Mouse (Mus musculus) stomach, embryonic 14.5 days (tissue): ENCODE data around the gene Cadm1. TPM values are rescaled to one million over a fixed set of nuclear protein-coding genes. Genes with fewer than 3 reads are reported as not detected.

Source experiments
- ATAC-seq: fragments of 200-750 bp; cut with Nextera tagmentation; 2 replicates; pipeline ENCODE4 v1.8.0; 2017; ENCODE audit warnings: low read depth, moderate TSS enrichment; ENCODE audit not compliant: insufficient number of reproducible peaks, insufficient read depth, low FRiP score
- H3K27ac ChIP-seq: fragments of 300-500 bp; sonication (generic); 2 replicates; pipeline ENCODE4 v1.5.1; 2014; ENCODE audit warnings: mild to moderate bottlenecking, low read length, moderate library complexity, mixed read lengths
- H3K27me3 ChIP-seq: fragments of 300-500 bp; sonication (generic); 2 replicates; pipeline ENCODE4 v1.6.1; 2014; ENCODE audit warnings: low read length, control low read depth, mixed read lengths; ENCODE audit not compliant: control insufficient read depth, insufficient read depth
- H3K36me3 ChIP-seq: fragments of 300-500 bp; sonication (generic); 2 replicates; pipeline ENCODE4 v1.6.1; 2014; ENCODE audit warnings: mild to moderate bottlenecking, control low read depth, low read length, moderate library complexity, mixed read lengths; ENCODE audit not compliant: control insufficient read depth, insufficient read depth
- H3K4me1 ChIP-seq: fragments of 300-500 bp; sonication (generic); 2 replicates; pipeline ENCODE4 v1.6.1; 2014; ENCODE audit warnings: low read length, control low read depth, mixed read lengths; ENCODE audit not compliant: control insufficient read depth, insufficient read depth
- H3K4me2 ChIP-seq: fragments of 300-500 bp; sonication (generic); replicated peaks from 2 replicates; pipeline ENCODE4 v1.6.1; 2014; ENCODE audit warnings: low read depth, low read length, control low read depth
- H3K4me3 ChIP-seq: fragments of 300-500 bp; sonication (generic); 2 replicates; pipeline ENCODE4 v1.5.1; 2014; ENCODE audit warnings: low read depth, low read length, control low read depth
- H3K9ac ChIP-seq: fragments of 300-500 bp; sonication (generic); replicated peaks from 2 replicates; pipeline ENCODE4 v1.6.1; 2014; ENCODE audit warnings: low read depth, mild to moderate bottlenecking, control low read depth, low read length, moderate library complexity, mixed read lengths
- H3K9me3 ChIP-seq: fragments of 300-500 bp; sonication (generic); 2 replicates; pipeline ENCODE4 v1.6.1; 2016; ENCODE audit warnings: low read depth, low read length, control low read depth; ENCODE audit not compliant: control insufficient read depth
- WGBS: fragments of 180-500 bp; shearing (Covaris S2); extraction: QIAGEN DNeasy Blood & Tissue Kit; methylation state at CpG from one replicate; pipeline ENCODE4 v1.1.7; 2014; 5-methylcytosine and 5-hydroxymethylcytosine counted together
- polyA plus RNA-seq: library from polyadenylated mRNA; unstranded; fragments of >200 nt; fragmentation: Nextera tagmentation; extraction: Ambion mirVana; gene quantifications from 2 replicates; pipeline ENCODE4 v1.2.1, GENCODE M21; 2014

Gene Cadm1
- polyA plus RNA-seq, 1 experiment from 2014 or later: 70.5 TPM

DNA sequence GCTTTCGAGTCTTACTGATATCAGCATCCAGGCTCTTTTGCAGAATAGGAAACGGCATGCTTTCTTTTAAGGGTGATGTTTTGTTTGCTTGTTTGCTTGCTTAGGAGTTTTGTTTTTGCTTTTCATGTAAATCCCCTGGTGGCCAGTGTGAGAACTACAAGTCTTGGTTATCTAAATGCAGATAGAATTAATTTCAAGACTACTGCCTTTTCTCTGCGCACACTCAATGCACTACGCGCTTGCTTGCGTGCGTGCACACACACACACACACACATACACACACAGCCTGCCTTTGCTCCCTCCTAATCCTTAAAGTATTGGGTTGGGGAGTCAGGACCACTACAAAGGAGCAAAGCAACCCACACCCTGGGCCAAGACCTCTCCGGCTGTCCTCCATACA, 326.3 kb downstream of the Cadm1 start:
- Histone ChIP-seq H3K4me3 (no peak overlapping the region), H3K27ac (no peak overlapping the region), H3K9ac (no peak overlapping the region), H3K27me3 (no peaks in the 10 kb centered on the region), H3K4me2 (no peak overlapping the region), H3K36me3 (no peaks in the 10 kb centered on the region), H3K9me3 (no peaks in the 10 kb centered on the region), H3K4me1 (0 out of 2 replicates have a peak, but pooled peaks cover 3% of the 10 kb centered on the region)
- no peak for ATAC-seq
- 68% methylated on average over 8 of the region's 8 CpGs for WGBS

DNA sequence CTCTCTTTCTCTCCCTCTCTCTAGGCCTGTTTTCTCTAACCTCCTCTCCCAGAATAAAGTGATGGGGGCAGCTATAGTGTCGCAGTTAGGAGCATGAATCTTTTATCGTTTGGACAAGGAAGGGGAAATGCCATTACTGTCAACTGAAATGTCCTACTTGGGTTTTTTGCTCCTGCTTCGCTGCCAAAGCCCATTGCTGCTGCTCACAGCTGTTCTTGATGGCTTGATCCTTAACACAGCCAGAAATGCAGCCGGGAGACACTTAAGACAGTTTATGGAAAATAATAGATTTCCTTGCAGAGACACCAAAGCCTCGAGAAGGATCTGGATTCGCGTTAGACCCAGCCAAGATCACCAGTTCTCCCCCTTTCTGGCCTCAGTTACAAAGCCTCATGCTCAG, 327.3 kb downstream of the Cadm1 start:
- H3K27ac ChIP-seq: no peak overlapping the region
- 35% methylated on average over 7 of the region's 7 CpGs for WGBS

GRCm38 (mm10) chr9:47858134-47858533, 328.2 kb downstream of the Cadm1 start:
- Histone ChIP-seq H3K9me3 (no peaks in the 10 kb centered on the region), H3K36me3 (no peaks in the 10 kb centered on the region), H3K4me2 (no peak overlapping the region), H3K4me3 (no peak overlapping the region), H3K27me3 (no peaks in the 10 kb centered on the region), H3K27ac (no peak overlapping the region), H3K9ac (no peak overlapping the region), H3K4me1 (0 out of 2 replicates have a peak, but pooled peaks cover 3% of the 10 kb centered on the region)
- ATAC-seq: no peak
- WGBS: 52% methylated on average over 5 of the region's 5 CpGs

More for the DNA sequence above, 327.3 kb downstream of the Cadm1 start:
- ATAC-seq: no peak
- Histone ChIP-seq H3K4me2 (no peak overlapping the region), H3K9me3 (no peaks in the 10 kb centered on the region), H3K36me3 (no peaks in the 10 kb centered on the region), H3K4me1 (0 out of 2 replicates have a peak, but pooled peaks cover 3% of the 10 kb centered on the region), H3K4me3 (no peak overlapping the region), H3K27me3 (no peaks in the 10 kb centered on the region), H3K9ac (no peak overlapping the region)

GRCm38 (mm10) chr9:47858778-47859395, 328.9 kb downstream of the Cadm1 start:
- no peak for ATAC-seq
- Histone ChIP-seq H3K4me1 (0 out of 2 replicates have a peak, but pooled peaks cover 3% of the 10 kb centered on the region), H3K9ac (no peak overlapping the region), H3K36me3 (no peaks in the 10 kb centered on the region), H3K27ac (no peak overlapping the region), H3K4me2 (no peak overlapping the region), H3K4me3 (no peak overlapping the region), H3K27me3 (no peaks in the 10 kb centered on the region), H3K9me3 (no peaks in the 10 kb centered on the region)
- 63% methylated on average over 10 of the region's 10 CpGs for WGBS

GRCm38 (mm10) chr9:47860994-47861393, 331.0 kb downstream of the Cadm1 start:
- H3K9me3 ChIP-seq: no peaks in the 10 kb centered on the region
- H3K4me2 ChIP-seq: no peak overlapping the region
- no peak overlapping the region for H3K4me3 ChIP-seq
- 76% methylated on average over 3 of the region's 3 CpGs for WGBS
- no peaks in the 10 kb centered on the region for H3K27me3 ChIP-seq
- H3K27ac ChIP-seq: no peak overlapping the region
- no peaks in the 10 kb centered on the region for H3K36me3 ChIP-seq
- no peak overlapping the region for H3K9ac ChIP-seq
- H3K4me1 ChIP-seq: 0 out of 2 replicates have a peak, but pooled peaks cover 3% of the 10 kb centered on the region
- ATAC-seq: no peak

DNA sequence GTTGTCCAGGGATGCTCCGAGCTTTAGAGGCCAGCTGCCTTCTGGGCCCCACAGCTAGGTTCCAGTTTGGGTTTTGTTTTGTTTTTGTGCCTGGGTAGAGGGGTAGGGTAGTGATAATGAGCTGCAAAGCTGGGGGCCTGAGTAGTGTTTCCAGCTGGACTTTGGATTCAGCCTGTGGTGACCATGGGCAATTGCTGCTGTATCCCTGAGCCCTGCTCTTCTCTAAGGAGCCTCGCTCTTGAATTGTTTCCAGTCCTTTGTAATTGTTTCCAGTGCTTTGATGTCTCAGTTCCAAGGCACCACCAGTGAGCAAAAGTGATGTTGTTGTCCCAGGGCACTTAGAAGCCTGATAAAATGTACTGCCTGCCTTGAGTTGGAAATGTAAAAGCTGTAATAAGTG, 331.8 kb downstream of the Cadm1 start:
- Histone ChIP-seq H3K9me3 (no peaks in the 10 kb centered on the region), H3K9ac (no peak overlapping the region), H3K4me2 (no peak overlapping the region), H3K4me1 (0 out of 2 replicates have a peak, but pooled peaks cover 3% of the 10 kb centered on the region), H3K36me3 (no peaks in the 10 kb centered on the region), H3K27ac (no peak overlapping the region), H3K27me3 (no peaks in the 10 kb centered on the region), H3K4me3 (no peak overlapping the region)
- no peak for ATAC-seq
- WGBS: 72% methylated on average over 2 of the region's 2 CpGs

- H3K9me3 ChIP-seq: no peaks in the 10 kb centered on the region
- H3K4me1 ChIP-seq: no peaks in the 10 kb centered on the region
- H3K4me2 ChIP-seq: no peak overlapping the region
- H3K9ac ChIP-seq: no peak overlapping the region
- no peaks in the 10 kb centered on the region for H3K36me3 ChIP-seq
- no peak overlapping the region for H3K27ac ChIP-seq
- WGBS: 59% methylated on average over 1 of the region's 1 CpGs
- no peak for ATAC-seq
- no peak overlapping the region for H3K4me3 ChIP-seq
- H3K27me3 ChIP-seq: no peaks in the 10 kb centered on the region
Measured at GRCm38 (mm10) chr9:47866001-47866400, 336.0 kb downstream of the Cadm1 start.

- Histone ChIP-seq H3K4me1 (no peaks in the 10 kb centered on the region), H3K9ac (no peak overlapping the region), H3K27ac (no peak overlapping the region), H3K36me3 (no peaks in the 10 kb centered on the region), H3K4me2 (no peak overlapping the region), H3K9me3 (no peaks in the 10 kb centered on the region), H3K27me3 (no peaks in the 10 kb centered on the region), H3K4me3 (no peak overlapping the region)
- ATAC-seq: no peak
- 88% methylated on average over 7 of the region's 7 CpGs for WGBS
Measured at GRCm38 (mm10) chr9:47867474-47867873, 337.5 kb downstream of the Cadm1 start.

DNA sequence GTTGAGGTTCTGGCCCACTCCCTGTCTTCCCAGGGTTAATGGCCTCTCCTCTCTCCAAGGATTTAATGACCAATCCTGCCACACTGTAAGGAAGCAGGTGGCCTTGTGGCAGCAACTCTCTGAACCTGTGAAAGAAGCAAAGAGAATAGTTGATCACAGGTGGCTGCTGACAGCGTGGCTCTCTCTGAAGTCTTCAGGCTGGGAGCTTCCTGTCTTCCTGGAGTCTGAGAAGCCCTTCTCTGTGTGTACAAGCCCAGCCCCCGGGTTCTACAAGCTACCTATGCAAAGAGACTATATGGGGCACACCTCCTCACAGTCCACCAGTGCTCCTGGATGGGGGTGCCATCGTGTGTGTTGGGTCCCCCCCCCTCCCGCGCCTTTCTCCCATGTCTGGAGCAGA, 339.7 kb downstream of the Cadm1 start:
- ATAC-seq: no peak
- no peaks in the 10 kb centered on the region for H3K4me1 ChIP-seq
- H3K27ac ChIP-seq: no peak overlapping the region
- WGBS: 85% methylated on average over 5 of the region's 5 CpGs
- H3K27me3 ChIP-seq: no peaks in the 10 kb centered on the region
- H3K9me3 ChIP-seq: no peaks in the 10 kb centered on the region
- no peaks in the 10 kb centered on the region for H3K36me3 ChIP-seq
- no peak overlapping the region for H3K4me3 ChIP-seq
- H3K9ac ChIP-seq: no peak overlapping the region
- H3K4me2 ChIP-seq: no peak overlapping the region
